Mouse (Mus musculus) cerebellum, adult 2 months (tissue): ENCODE measurements around the gene Nptn. TPM values are rescaled to one million over a fixed set of nuclear protein-coding genes. Genes with fewer than 3 reads are reported as not detected.

Experiments used
- DNase-seq, 2 experiments: peaks; one replicate each; pipeline ENCODE4 v3.0.0; 2021
- H3K27ac ChIP-seq: fragments of 200-500 bp; 2 replicates; pipeline ENCODE4 v1.5.1; 2012; ENCODE audit warnings: low read length, control low read depth, inconsistent platforms; ENCODE audit not compliant: insufficient read depth
- H3K27me3 ChIP-seq: fragments of 200-500 bp; 2 replicates; pipeline ENCODE4 v1.6.1; 2012; ENCODE audit warnings: inconsistent platforms, mild to moderate bottlenecking, low read length, moderate library complexity; ENCODE audit not compliant: control insufficient read depth, insufficient read depth
- H3K4me1 ChIP-seq: fragments of 200-500 bp; 2 replicates; pipeline ENCODE4 v1.6.1; 2011; ENCODE audit warnings: low read length; ENCODE audit not compliant: control insufficient read depth, insufficient read depth
- H3K4me3 ChIP-seq: fragments of 200-500 bp; replicated peaks from 2 replicates; pipeline ENCODE3; 2011; ENCODE audit warnings: mild to moderate bottlenecking, low read depth, low read length, control low read depth; ENCODE audit not compliant: insufficient read depth
- CTCF ChIP-seq: fragments of 200-500 bp; IDR thresholded peaks from 2 replicates; pipeline ENCODE4 v1.5.1; 2011; ENCODE audit warnings: low read depth, mild to moderate bottlenecking, control low read depth, low read length, moderate library complexity, borderline replicate concordance; ENCODE audit not compliant: insufficient read depth
- POLR2A ChIP-seq: fragments of 200-500 bp; IDR thresholded peaks from 2 replicates; pipeline ENCODE4 v1.6.1; 2011; ENCODE audit warnings: low read length, control low read depth, borderline replicate concordance; ENCODE audit not compliant: insufficient read depth
- WGBS: fragments of 180-500 bp; shearing (Covaris S2); methylation state at CpG from one replicate; pipeline ENCODE4 v1.1.7; 2018; 5-methylcytosine and 5-hydroxymethylcytosine counted together
- polyA plus RNA-seq: library from polyadenylated mRNA; depleted of rRNA; stranded (reverse); fragments of >200 nt; gene quantifications from 2 replicates; pipeline ENCODE4 v1.2.3, GENCODE M21; 2012

The Nptn gene
- polyA plus RNA-seq, 1 experiment, result 1,284 TPM

- H3K27ac ChIP-seq, result no peak overlapping the region
- TF ChIP-seq POLR2A (no peak), CTCF (no peak)
- 28% methylated on average over 6 of the region's 6 CpGs for WGBS
- peak in 1 of 2 experiments; percentile 55 for DNase-seq
- peaks cover 8% of the 10 kb centered on the region for H3K4me1 ChIP-seq
- no peak overlapping the region for H3K4me3 ChIP-seq
- H3K27me3 ChIP-seq, result no peaks in the 10 kb centered on the region; the same call in 1 of the 2 replicates
These were observed 66.6 kb downstream of the Nptn start for GRCm38 (mm10) chr9:58648406-58649264.

GRCm38 (mm10) chr9:58649265-58649626 lies 67.2 kb downstream of the Nptn start:
- no peak overlapping the region for H3K27ac ChIP-seq
- H3K4me1 ChIP-seq, result peaks cover 8% of the 10 kb centered on the region
- WGBS, result 17% methylated on average over 4 of the region's 4 CpGs
- no peak for TF ChIP-seq CTCF
- no peak for TF ChIP-seq POLR2A
- no peak overlapping the region for H3K4me3 ChIP-seq
- no peak for DNase-seq
- H3K27me3 ChIP-seq, result no peaks in the 10 kb centered on the region

- Histone ChIP-seq H3K4me1 (peaks cover 8% of the 10 kb centered on the region), H3K4me3 (no peak overlapping the region), H3K27me3 (no peaks in the 10 kb centered on the region), H3K27ac (no peak overlapping the region)
- no peak for TF ChIP-seq POLR2A
- no peak for TF ChIP-seq CTCF
- WGBS, result 49% methylated on average over 4 of the region's 4 CpGs
- peak in 1 of 2 experiments; percentile 44 for DNase-seq
These were observed 70.0 kb downstream of the Nptn start for GRCm38 (mm10) chr9:58651993-58652392.

GRCm38 (mm10) chr9:58654494-58654893 lies 72.5 kb downstream of the Nptn start:
- DNase-seq, result no peak
- WGBS, result 78% methylated on average over 4 of the region's 4 CpGs

GRCm38 (mm10) chr9:58656396-58656795 lies 74.4 kb downstream of the Nptn start:
- H3K4me1 ChIP-seq, result no peaks in the 10 kb centered on the region
- WGBS, result 62% methylated on average over 2 of the region's 2 CpGs
- DNase-seq, result no peak
- TF ChIP-seq POLR2A, result no peak
- peak; percentile 31; the same call in 1 of the 2 replicates for TF ChIP-seq CTCF
- H3K27me3 ChIP-seq, result no peaks in the 10 kb centered on the region
- no peak overlapping the region for H3K27ac ChIP-seq
- H3K4me3 ChIP-seq, result no peak overlapping the region

More at GRCm38 (mm10) chr9:58654494-58654893, 72.5 kb downstream of the Nptn start:
- Histone ChIP-seq H3K27me3 (no peaks in the 10 kb centered on the region), H3K27ac (no peak overlapping the region), H3K4me3 (no peak overlapping the region), H3K4me1 (no peaks in the 10 kb centered on the region)
- TF ChIP-seq POLR2A (no peak), CTCF (no peak)

GRCm38 (mm10) chr9:58656824-58657223 lies 74.8 kb downstream of the Nptn start:
- DNase-seq, result no peak
- no peak overlapping the region for H3K27ac ChIP-seq
- H3K27me3 ChIP-seq, result no peaks in the 10 kb centered on the region
- no peak overlapping the region for H3K4me3 ChIP-seq
- no peaks in the 10 kb centered on the region for H3K4me1 ChIP-seq
- WGBS, result 96% methylated on average over 2 of the region's 2 CpGs
- no peak for TF ChIP-seq POLR2A
- TF ChIP-seq CTCF, result no peak

- WGBS, result 90% methylated on average over 5 of the region's 5 CpGs
- no peak for DNase-seq
- no peak for TF ChIP-seq CTCF
- TF ChIP-seq POLR2A, result no peak
These were observed 75.9 kb downstream of the Nptn start for GRCm38 (mm10) chr9:58657735-58658512.

More at GRCm38 (mm10) chr9:58657735-58658512, 75.9 kb downstream of the Nptn start:
- Histone ChIP-seq H3K4me3 (no peak overlapping the region), H3K27ac (no peak overlapping the region), H3K27me3 (no peaks in the 10 kb centered on the region), H3K4me1 (no peaks in the 10 kb centered on the region)
